Mouse (Mus musculus) midbrain, embryonic 12.5 days (tissue): ENCODE results near the gene Prap1. TPM values are rescaled to one million over a fixed set of nuclear protein-coding genes. Genes with fewer than 3 reads are reported as not detected.

ENCODE experiments used
- ATAC-seq: fragments of 200-750 bp; cut with Nextera tagmentation; 2 replicates; pipeline ENCODE4 v1.8.0; 2017; ENCODE audit warnings: low read depth, moderate TSS enrichment, moderate library complexity; ENCODE audit not compliant: low FRiP score
- H3K27ac ChIP-seq: fragments of 300-500 bp; sonication (generic); replicated peaks from 2 replicates; pipeline ENCODE4 v1.5.1; 2016; ENCODE audit warnings: mild to moderate bottlenecking
- H3K27me3 ChIP-seq: fragments of 300-500 bp; sonication (generic); 2 replicates; pipeline ENCODE4 v1.6.1; 2016; ENCODE audit warnings: mild to moderate bottlenecking
- H3K36me3 ChIP-seq: fragments of 300-500 bp; sonication (generic); 2 replicates; pipeline ENCODE4 v1.6.1; 2016
- H3K4me1 ChIP-seq: fragments of 300-500 bp; sonication (generic); 2 replicates; pipeline ENCODE4 v1.6.1; 2016
- H3K4me2 ChIP-seq: fragments of 300-500 bp; sonication (generic); replicated peaks from 2 replicates; pipeline ENCODE4 v1.6.1; 2016; ENCODE audit warnings: mild to moderate bottlenecking, moderate library complexity
- H3K4me3 ChIP-seq: fragments of 300-500 bp; sonication (generic); 2 replicates; pipeline ENCODE4 v1.5.1; 2016; ENCODE audit warnings: mild to moderate bottlenecking
- H3K9ac ChIP-seq: fragments of 300-500 bp; sonication (generic); replicated peaks from 2 replicates; pipeline ENCODE4 v1.6.1; 2016; ENCODE audit warnings: mild to moderate bottlenecking, moderate library complexity
- H3K9me3 ChIP-seq: fragments of 300-500 bp; sonication (generic); 2 replicates; pipeline ENCODE4 v1.6.1; 2016; ENCODE audit warnings: mild to moderate bottlenecking
- WGBS: fragments of 180-500 bp; shearing (Covaris S2); methylation state at CpG from one replicate; pipeline ENCODE4 v1.1.7; 2016; 5-methylcytosine and 5-hydroxymethylcytosine counted together
- polyA plus RNA-seq: library from polyadenylated mRNA; unstranded; fragments of >200 nt; fragmentation: Nextera tagmentation; extraction: Ambion mirVana; gene quantifications from 2 replicates; pipeline ENCODE4 v1.2.1, GENCODE M21; 2016

Gene Prap1
- polyA plus RNA-seq, 1 experiment from 2014 or later = not detected

DNA sequence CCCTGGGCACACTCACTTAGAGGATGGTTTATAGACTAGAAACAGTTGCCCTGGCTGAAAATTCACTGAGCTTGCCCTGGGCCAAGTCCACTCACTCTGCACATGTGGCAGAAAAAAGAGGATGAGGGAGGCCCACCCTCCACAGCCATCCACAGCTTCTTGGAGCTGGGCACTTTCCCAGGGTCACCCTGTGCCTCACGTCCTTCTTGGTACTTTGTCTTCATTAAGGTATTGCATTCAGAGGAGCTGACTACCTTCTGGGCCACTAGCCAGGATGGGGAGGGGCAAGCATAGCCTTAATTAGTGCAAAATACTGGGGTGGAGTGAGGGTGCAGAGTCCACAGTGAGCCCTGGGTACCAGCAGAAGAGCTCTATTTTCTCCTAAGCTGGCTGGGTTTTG lies 2.4 kb downstream of the Prap1 start:
- H3K4me2 ChIP-seq = no peak overlapping the region
- H3K9me3 ChIP-seq = no peaks in the 10 kb centered on the region
- 64% methylated on average over 1 of the region's 1 CpGs for WGBS
- H3K27ac ChIP-seq = no peak overlapping the region
- no peak overlapping the region for H3K9ac ChIP-seq
- H3K4me1 ChIP-seq = no peaks in the 10 kb centered on the region
- no peak overlapping the region for H3K4me3 ChIP-seq
- ATAC-seq = no peak
- peaks cover under 1% of the 10 kb centered on the region; the same call in 1 of the 2 replicates for H3K27me3 ChIP-seq
- H3K36me3 ChIP-seq = no peaks in the 10 kb centered on the region

- no peaks in the 10 kb centered on the region for H3K4me1 ChIP-seq
- H3K27me3 ChIP-seq = peaks cover 5% of the 10 kb centered on the region
- no peak overlapping the region for H3K9ac ChIP-seq
- H3K36me3 ChIP-seq = no peaks in the 10 kb centered on the region
- ATAC-seq = no peak
- no peak overlapping the region for H3K4me3 ChIP-seq
- H3K4me2 ChIP-seq = no peak overlapping the region
- no peaks in the 10 kb centered on the region for H3K9me3 ChIP-seq
- no peak overlapping the region for H3K27ac ChIP-seq
Measured at GRCm38 (mm10) chr7:140096055-140096454, 2.9 kb downstream of the Prap1 start.

GRCm38 (mm10) chr7:140098466-140098865 lies 5.3 kb downstream of the Prap1 start:
- Histone ChIP-seq H3K4me1 (peaks cover 14% of the 10 kb centered on the region), H3K4me3 (no peak overlapping the region), H3K4me2 (no peak overlapping the region), H3K9ac (no peak overlapping the region), H3K27me3 (peaks cover 15% of the 10 kb centered on the region), H3K9me3 (no peaks in the 10 kb centered on the region), H3K27ac (no peak overlapping the region), H3K36me3 (no peaks in the 10 kb centered on the region)
- no peak for ATAC-seq
- 100% methylated on average over 1 of the region's 1 CpGs for WGBS

- Histone ChIP-seq H3K4me3 (peak overlapping the region; percentile 38), H3K9ac (peak overlapping the region; percentile 57), H3K36me3 (peaks cover 15% of the 10 kb centered on the region), H3K9me3 (no peaks in the 10 kb centered on the region), H3K4me2 (peak overlapping the region; percentile 65), H3K27me3 (peaks cover 15% of the 10 kb centered on the region), H3K27ac (no peak overlapping the region), H3K4me1 (peaks cover 14% of the 10 kb centered on the region)
- 76% methylated on average over 10 of the region's 10 CpGs for WGBS
- ATAC-seq = no peak
Measured at GRCm38 (mm10) chr7:140101498-140101897, 8.3 kb downstream of the Prap1 start.

DNA sequence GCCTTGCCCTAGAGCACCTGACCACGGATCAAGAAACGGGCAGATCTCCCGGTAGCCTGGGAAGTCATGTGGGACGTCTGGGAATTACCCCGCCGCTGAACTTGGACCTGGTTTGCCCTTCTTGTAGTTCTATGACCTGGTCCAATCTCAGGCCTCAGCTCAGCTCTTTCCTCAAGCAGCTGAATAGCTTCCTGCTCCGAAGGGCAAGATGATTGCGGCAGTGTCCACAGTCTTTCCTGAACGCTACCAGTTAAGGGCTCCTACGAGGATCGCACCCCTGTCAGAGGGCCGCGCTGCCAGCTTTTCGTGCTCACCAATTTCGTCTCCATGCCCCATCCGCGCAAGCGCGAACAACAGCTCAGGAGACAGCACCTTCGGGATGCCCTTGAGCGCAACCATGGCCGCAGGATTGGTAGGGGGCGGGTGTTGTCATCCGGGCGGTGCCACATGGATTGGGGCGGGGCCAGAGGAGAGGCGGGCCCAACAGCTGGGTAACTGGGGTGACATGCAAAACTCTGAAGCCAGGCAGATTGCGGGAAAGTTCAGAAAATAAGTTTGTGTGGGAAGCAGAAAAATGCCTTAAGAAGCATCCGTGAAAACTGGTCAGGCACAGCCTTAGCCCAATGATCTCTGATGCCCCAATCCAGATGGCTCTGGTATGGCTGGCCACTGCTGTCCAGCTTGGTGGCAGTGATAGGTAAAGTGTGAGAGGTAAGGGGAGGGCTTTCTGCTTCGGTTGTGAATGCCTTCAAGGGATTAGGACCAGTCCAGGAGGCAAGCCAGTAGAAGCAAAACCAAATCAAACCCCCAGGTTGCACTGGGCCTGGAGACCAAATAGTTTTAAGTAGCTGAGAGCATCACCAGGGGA lies 9.0 kb downstream of the Prap1 start, which contains the start of gene Fuom:
Gene Fuom, minus strand, starts transcription at position 449 of the 868 bp plus-strand sequence.
- no peak within 1 kb of the TSS for H3K27ac ChIP-seq
- H3K4me1 ChIP-seq = peaks cover 14% of the 10 kb centered on the region
- 1% methylated on average over 30 of the region's 30 CpGs for WGBS
- H3K27me3 ChIP-seq = peaks cover 15% of the 10 kb centered on the region
- H3K36me3 ChIP-seq = peaks cover 22% of the 10 kb centered on the region
- H3K9me3 ChIP-seq = no peaks in the 10 kb centered on the region
- H3K9ac ChIP-seq = peak within 1 kb of the TSS; percentile 57
- peak within 1 kb of the TSS; percentile 65 for H3K4me2 ChIP-seq
- peak within 1 kb of the TSS; percentile 38 for H3K4me3 ChIP-seq
- ATAC-seq = peak; percentile 86

DNA sequence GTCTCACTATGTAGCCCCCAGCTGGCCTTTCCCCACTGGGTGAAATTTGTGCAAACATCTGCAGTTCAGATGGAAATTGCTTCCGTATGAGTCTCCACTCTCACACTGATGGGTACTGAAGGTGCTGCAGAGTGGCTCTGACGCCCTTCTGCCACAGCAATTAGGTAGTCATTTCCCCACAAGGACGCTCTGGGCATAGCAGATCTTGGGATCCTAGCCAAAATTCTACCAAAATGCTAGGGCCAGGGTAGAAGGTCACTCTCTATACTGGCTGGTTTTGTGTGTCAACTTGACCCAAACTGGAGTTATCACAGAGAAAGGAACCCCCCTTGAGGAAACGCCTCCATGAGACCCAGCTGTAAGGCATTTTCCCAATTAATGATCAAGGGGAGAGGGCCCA lies 10.8 kb downstream of the Prap1 start:
- no peak overlapping the region for H3K4me3 ChIP-seq
- WGBS = 86% methylated on average over 4 of the region's 4 CpGs
- peaks cover 15% of the 10 kb centered on the region for H3K27me3 ChIP-seq
- H3K9me3 ChIP-seq = no peaks in the 10 kb centered on the region
- H3K27ac ChIP-seq = no peak overlapping the region
- H3K36me3 ChIP-seq = peaks cover 38% of the 10 kb centered on the region
- peaks cover 14% of the 10 kb centered on the region for H3K4me1 ChIP-seq
- H3K4me2 ChIP-seq = no peak overlapping the region
- no peak overlapping the region for H3K9ac ChIP-seq
- no peak for ATAC-seq

- Histone ChIP-seq H3K4me2 (no peak overlapping the region), H3K4me1 (peaks cover 6% of the 10 kb centered on the region), H3K9me3 (no peaks in the 10 kb centered on the region), H3K36me3 (peaks cover 58% of the 10 kb centered on the region), H3K27ac (no peak overlapping the region), H3K4me3 (no peak overlapping the region), H3K27me3 (no peaks in the 10 kb centered on the region), H3K9ac (no peak overlapping the region)
- no peak for ATAC-seq
- WGBS = 81% methylated on average over 3 of the region's 3 CpGs
Measured at GRCm38 (mm10) chr7:140111943-140112342, 18.7 kb downstream of the Prap1 start.

GRCm38 (mm10) chr7:140115583-140116328 lies 22.6 kb downstream of the Prap1 start, which contains the start of gene Paox:
Paox (plus strand) TSS chr7:140115799.
- H3K9me3 ChIP-seq = no peaks in the 10 kb centered on the region
- peak within 1 kb of the TSS; percentile 90 for H3K4me2 ChIP-seq
- no peaks in the 10 kb centered on the region for H3K27me3 ChIP-seq
- peaks cover 21% of the 10 kb centered on the region for H3K36me3 ChIP-seq
- H3K27ac ChIP-seq = peak within 1 kb of the TSS; percentile 64
- peak; percentile 51 for ATAC-seq
- WGBS = 4% methylated on average over 23 of the region's 23 CpGs
- H3K4me3 ChIP-seq = peak within 1 kb of the TSS; percentile 66
- H3K4me1 ChIP-seq = peaks cover 6% of the 10 kb centered on the region
- H3K9ac ChIP-seq = peak within 1 kb of the TSS; percentile 80

GRCm38 (mm10) chr7:140116329-140117054 lies 23.3 kb downstream of the Prap1 start, which contains the start of gene Echs1:
Echs1 (minus strand) TSS chr7:140116476.
- H3K4me2 ChIP-seq = peak within 1 kb of the TSS; percentile 90

DNA sequence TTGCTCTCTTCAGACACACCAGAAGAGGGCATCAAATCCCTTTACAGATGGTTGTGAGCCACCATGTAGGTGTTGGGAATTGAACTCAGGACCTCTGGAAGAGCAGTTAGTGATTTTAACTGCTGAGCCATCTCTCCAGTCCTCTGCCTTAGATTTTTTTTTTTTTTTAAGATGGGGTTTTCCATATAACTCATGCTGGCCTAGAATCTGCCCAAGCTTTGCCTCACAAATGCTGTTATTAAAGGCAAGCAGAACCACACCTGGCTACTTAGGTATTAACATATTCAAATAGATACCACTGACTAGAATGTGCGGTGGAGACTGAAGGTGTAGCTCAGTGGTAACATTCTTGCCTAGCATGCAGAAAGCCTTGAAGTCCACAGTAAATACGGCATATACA lies 27.3 kb downstream of the Prap1 start:
- 84% methylated on average over 2 of the region's 2 CpGs for WGBS
- Histone ChIP-seq H3K4me1 (peaks cover 8% of the 10 kb centered on the region), H3K27me3 (no peaks in the 10 kb centered on the region; the same call in 1 of the 2 replicates), H3K9ac (no peak overlapping the region), H3K36me3 (no peaks in the 10 kb centered on the region), H3K4me2 (no peak overlapping the region), H3K4me3 (no peak overlapping the region), H3K9me3 (no peaks in the 10 kb centered on the region), H3K27ac (no peak overlapping the region)
- ATAC-seq = no peak

More at GRCm38 (mm10) chr7:140116329-140117054, 23.3 kb downstream of the Prap1 start, which contains the start of gene Echs1:
- Histone ChIP-seq H3K9ac (peak within 1 kb of the TSS; percentile 80), H3K27me3 (no peaks in the 10 kb centered on the region), H3K36me3 (peaks cover 14% of the 10 kb centered on the region), H3K4me3 (peak within 1 kb of the TSS; percentile 66), H3K9me3 (no peaks in the 10 kb centered on the region), H3K27ac (peak within 1 kb of the TSS; percentile 64), H3K4me1 (peaks cover 6% of the 10 kb centered on the region)
- 4% methylated on average over 28 of the region's 28 CpGs for WGBS
- ATAC-seq = peak; percentile 95

- Histone ChIP-seq H3K4me1 (peaks cover 9% of the 10 kb centered on the region), H3K4me2 (no peak overlapping the region), H3K27me3 (no peaks in the 10 kb centered on the region; the same call in 1 of the 2 replicates), H3K9me3 (no peaks in the 10 kb centered on the region), H3K36me3 (no peaks in the 10 kb centered on the region), H3K27ac (no peak overlapping the region), H3K9ac (no peak overlapping the region), H3K4me3 (no peak overlapping the region)
- no peak for ATAC-seq
- WGBS = 74% methylated on average over 13 of the region's 13 CpGs
Measured at GRCm38 (mm10) chr7:140121338-140121910, 28.2 kb downstream of the Prap1 start.
